Mouse (Mus musculus) small intestine, adult 2 months (tissue): ENCODE data around the gene Ntrk3.

Experiments
- CTCF ChIP-seq: fragments of 200-500 bp; IDR thresholded peaks from 2 replicates; pipeline ENCODE4 v1.5.1; 2012; ENCODE audit warnings: low read depth, mild to moderate bottlenecking, control low read depth, inconsistent platforms, low read length, moderate library complexity, mixed read lengths; ENCODE audit not compliant: insufficient replicate concordance, insufficient read length; ENCODE audit errors: extremely low read depth
- POLR2A ChIP-seq: fragments of 200-500 bp; IDR thresholded peaks from 2 replicates; pipeline ENCODE4 v1.6.1; 2012; ENCODE audit warnings: low read depth, mild to moderate bottlenecking, control low read depth, inconsistent platforms, low read length, moderate library complexity

DNA sequence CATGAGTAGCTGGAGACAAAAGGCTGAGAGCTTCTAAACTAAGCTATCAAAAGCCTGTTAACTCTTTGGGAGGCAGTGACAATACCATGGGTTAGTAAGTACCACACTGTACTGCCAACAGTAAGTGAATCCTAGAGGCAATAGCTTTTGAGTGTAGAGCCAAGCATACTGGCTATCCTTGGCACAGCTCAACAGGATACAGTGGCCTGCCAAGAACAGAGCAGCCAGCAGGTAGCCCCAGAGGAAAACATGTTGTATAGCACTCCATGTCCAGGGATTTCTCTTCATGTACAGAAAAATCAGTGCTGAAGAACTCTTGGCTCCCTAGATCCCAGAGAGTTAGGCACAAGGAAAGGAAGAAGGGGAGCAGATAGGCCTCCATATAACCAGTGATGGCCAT lies 296.1 kb downstream of the Ntrk3 start:
- TF ChIP-seq POLR2A (no peak), CTCF (no peak)
